Mouse (Mus musculus) heart, postnatal 0 days (tissue): ENCODE results near the gene Creb3. TPM values are rescaled to one million over a fixed set of nuclear protein-coding genes. Genes with fewer than 3 reads are reported as not detected.
A peak's percentile ranks its signal among the peaks of the same experiment; 100 is the strongest.

Source experiments
- ATAC-seq: fragments of 200-750 bp; cut with Nextera tagmentation; 2 replicates; pipeline ENCODE4 v1.8.0; 2017; ENCODE audit warnings: low read depth, moderate number of reproducible peaks, moderate library complexity; ENCODE audit not compliant: insufficient read depth
- DNase-seq: peaks from one replicate; pipeline ENCODE4 v3.0.0-alpha.2; 2016; ENCODE audit warnings: low spot score
- H3K27ac ChIP-seq: fragments of 300-500 bp; sonication (generic); 2 replicates; pipeline ENCODE4 v1.5.1; 2014; ENCODE audit warnings: low read depth, mild to moderate bottlenecking
- H3K27me3 ChIP-seq: fragments of 300-500 bp; sonication (generic); 2 replicates; pipeline ENCODE4 v1.6.1; 2014; ENCODE audit warnings: low read length, mixed read lengths; ENCODE audit not compliant: control insufficient read depth, insufficient read depth
- H3K36me3 ChIP-seq: fragments of 300-500 bp; sonication (generic); replicated peaks from 2 replicates; pipeline ENCODE4 v1.6.1; 2014; ENCODE audit warnings: low read length, mixed read lengths; ENCODE audit not compliant: control insufficient read depth, insufficient read depth
- H3K4me1 ChIP-seq: fragments of 300-500 bp; sonication (generic); 2 replicates; pipeline ENCODE4 v1.6.1; 2014; ENCODE audit warnings: antibody characterized with exemption; ENCODE audit not compliant: control insufficient read depth, insufficient read depth
- H3K4me2 ChIP-seq: fragments of 300-500 bp; sonication (generic); 2 replicates; pipeline ENCODE4 v1.6.1; 2014; ENCODE audit warnings: low read depth, mild to moderate bottlenecking, low read length, moderate library complexity
- H3K4me3 ChIP-seq: fragments of 300-500 bp; sonication (generic); 2 replicates; pipeline ENCODE4 v1.5.1; 2014; ENCODE audit warnings: low read depth, low read length
- H3K9ac ChIP-seq: fragments of 300-500 bp; sonication (generic); replicated peaks from 2 replicates; pipeline ENCODE4 v1.6.1; 2014; ENCODE audit warnings: low read depth, low read length, mixed read lengths
- H3K9me3 ChIP-seq: fragments of 300-500 bp; sonication (generic); replicated peaks from 2 replicates; pipeline ENCODE4 v1.6.1; 2016; ENCODE audit warnings: low read length; ENCODE audit not compliant: control insufficient read depth
- CTCF ChIP-seq: IDR thresholded peaks from 2 replicates; pipeline ENCODE4 v1.5.1; 2016; ENCODE audit warnings: antibody characterized with exemption, control low read depth, low read depth
- EP300 ChIP-seq: IDR thresholded peaks from 2 replicates; pipeline ENCODE4 v1.6.1; 2016; ENCODE audit warnings: antibody characterized with exemption, low read depth
- WGBS: fragments of 180-500 bp; shearing (Covaris S2); extraction: QIAGEN DNeasy Blood & Tissue Kit; methylation state at CpG from one replicate; pipeline ENCODE4 v1.1.7; 2014; 5-methylcytosine and 5-hydroxymethylcytosine counted together
- polyA plus RNA-seq: library from polyadenylated mRNA; unstranded; fragments of >200 nt; fragmentation: Nextera tagmentation; extraction: Ambion mirVana; gene quantifications from 2 replicates; pipeline ENCODE4 v1.2.1, GENCODE M21; 2015
- total RNA-seq: library from RNA; depleted of rRNA; stranded (reverse); fragments of >200 nt; gene quantifications from 2 replicates; pipeline ENCODE4 v1.2.3, GENCODE M21; 2014; ENCODE audit warnings: low replicate concordance

Creb3 gene
- total and polyA plus RNA-seq, 2 experiments from 2014 or later, result 46.3 to 49.1 TPM

DNA sequence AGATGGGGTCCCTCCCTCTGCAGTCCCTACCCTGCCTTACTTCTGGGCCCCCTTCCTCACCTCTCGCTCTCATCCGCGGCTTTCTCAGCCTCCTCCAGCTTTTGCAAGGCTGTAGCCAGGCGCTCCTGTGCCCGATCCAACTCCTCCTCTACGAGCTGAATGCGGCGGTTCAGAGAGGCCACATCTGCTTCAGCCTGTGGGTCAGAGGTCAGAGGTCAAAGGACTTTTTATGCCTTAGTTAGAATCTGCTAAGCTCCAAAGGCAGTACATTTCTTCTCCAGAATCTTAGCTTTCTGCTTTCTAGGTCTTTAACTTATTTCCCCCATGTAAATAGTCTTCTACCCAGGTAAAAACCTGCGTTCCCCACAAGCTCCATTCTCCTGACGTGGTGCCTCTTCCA lies 42.6 kb upstream of the Creb3 start:
- Histone ChIP-seq H3K27ac (no peak overlapping the region), H3K36me3 (peaks cover 16% of the 10 kb centered on the region; the same call in 1 of the 2 replicates), H3K4me1 (peaks cover 32% of the 10 kb centered on the region), H3K27me3 (no peaks in the 10 kb centered on the region), H3K9ac (no peak overlapping the region), H3K4me3 (no peak overlapping the region), H3K4me2 (peak overlapping the region; percentile 51), H3K9me3 (no peaks in the 10 kb centered on the region)
- DNase-seq (no peak), ATAC-seq (no peak)
- 37% methylated on average over 10 of the region's 10 CpGs for WGBS
- no peak for TF ChIP-seq CTCF
- TF ChIP-seq EP300, result no peak

GRCm38 (mm10) chr4:43519956-43520355 lies 42.2 kb upstream of the Creb3 start:
- no peaks in the 10 kb centered on the region for H3K9me3 ChIP-seq
- 11% methylated on average over 6 of the region's 6 CpGs for WGBS
- DNase-seq, result peak; percentile 73
- H3K4me1 ChIP-seq, result peaks cover 32% of the 10 kb centered on the region
- no peak for TF ChIP-seq CTCF
- no peak for TF ChIP-seq EP300
- H3K9ac ChIP-seq, result no peak overlapping the region
- ATAC-seq, result peak; percentile 25; the same call in 1 of the 2 replicates
- H3K4me3 ChIP-seq, result no peak overlapping the region
- peak overlapping the region; percentile 83 for H3K27ac ChIP-seq
- no peaks in the 10 kb centered on the region for H3K27me3 ChIP-seq
- peaks cover 16% of the 10 kb centered on the region; the same call in 1 of the 2 replicates for H3K36me3 ChIP-seq
- peak overlapping the region; percentile 51 for H3K4me2 ChIP-seq

DNA sequence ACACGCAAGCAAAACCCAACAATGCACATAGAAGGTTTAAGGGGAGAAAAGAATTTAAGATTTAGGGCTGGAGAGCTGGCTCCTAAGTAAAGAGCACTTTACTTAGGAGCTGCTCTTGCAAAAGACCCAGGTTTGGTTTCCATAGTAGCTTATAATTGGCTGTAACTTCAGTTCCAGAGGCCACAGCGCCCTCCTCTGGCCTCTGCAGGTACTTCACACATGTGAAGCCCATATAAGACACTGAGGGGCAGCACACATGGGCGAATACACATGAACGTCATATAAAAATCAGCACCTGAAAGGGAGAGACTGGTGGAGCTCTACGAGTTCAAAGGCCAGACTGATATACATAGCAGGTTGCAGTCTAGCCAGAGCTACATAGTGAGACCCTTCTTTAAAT lies 34.3 kb upstream of the Creb3 start:
- Histone ChIP-seq H3K36me3 (peaks cover 21% of the 10 kb centered on the region), H3K4me3 (no peak overlapping the region), H3K27ac (no peak overlapping the region), H3K4me2 (no peak overlapping the region), H3K4me1 (0 out of 2 replicates have a peak, but pooled peaks cover 5% of the 10 kb centered on the region), H3K9ac (no peak overlapping the region), H3K27me3 (no peaks in the 10 kb centered on the region), H3K9me3 (no peaks in the 10 kb centered on the region)
- no peak for ATAC-seq
- no peak for DNase-seq
- WGBS, result 69% methylated on average over 5 of the region's 5 CpGs
- no peak for TF ChIP-seq EP300
- peak; percentile 35 for TF ChIP-seq CTCF

GRCm38 (mm10) chr4:43528487-43528886 lies 33.6 kb upstream of the Creb3 start:
- ATAC-seq, result no peak
- Histone ChIP-seq H3K27me3 (no peaks in the 10 kb centered on the region), H3K4me3 (no peak overlapping the region), H3K4me1 (0 out of 2 replicates have a peak, but pooled peaks cover 5% of the 10 kb centered on the region), H3K27ac (no peak overlapping the region), H3K9me3 (no peaks in the 10 kb centered on the region), H3K36me3 (peaks cover 27% of the 10 kb centered on the region), H3K4me2 (no peak overlapping the region), H3K9ac (no peak overlapping the region)
- WGBS, result 84% methylated on average over 9 of the region's 9 CpGs
- no peak for DNase-seq
- TF ChIP-seq CTCF (no peak), EP300 (no peak)

DNA sequence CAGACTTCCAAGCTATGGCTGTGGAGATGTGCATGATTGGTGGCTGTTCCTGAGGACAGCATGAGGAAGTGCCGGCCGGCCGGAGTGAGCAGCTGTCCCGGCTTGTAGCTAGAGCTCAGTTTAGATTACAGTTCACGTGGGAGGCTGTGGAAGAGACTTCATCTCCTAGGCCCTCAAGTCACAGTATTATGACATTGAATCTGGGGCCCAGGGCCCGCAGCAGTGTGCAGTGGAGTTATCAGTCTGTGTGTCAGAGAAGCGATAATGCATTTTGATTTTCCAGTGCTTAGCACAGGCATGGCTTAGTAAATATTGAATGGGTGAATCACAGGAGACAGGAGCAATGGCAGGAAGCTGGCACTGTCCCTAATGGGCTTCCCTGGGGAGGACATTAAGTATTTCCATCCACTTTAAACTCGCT lies 32.0 kb upstream of the Creb3 start:
- Histone ChIP-seq H3K4me3 (no peak overlapping the region), H3K4me2 (no peak overlapping the region), H3K27me3 (no peaks in the 10 kb centered on the region), H3K9me3 (no peaks in the 10 kb centered on the region), H3K9ac (no peak overlapping the region), H3K4me1 (no peaks in the 10 kb centered on the region), H3K27ac (no peak overlapping the region), H3K36me3 (peaks cover 43% of the 10 kb centered on the region)
- no peak for TF ChIP-seq CTCF
- TF ChIP-seq EP300, result no peak
- DNase-seq (peak; percentile 18), ATAC-seq (0 out of 2 replicates have a peak, but pooled peaks have one; percentile 27)
- WGBS, result 17% methylated on average over 8 of the region's 8 CpGs

DNA sequence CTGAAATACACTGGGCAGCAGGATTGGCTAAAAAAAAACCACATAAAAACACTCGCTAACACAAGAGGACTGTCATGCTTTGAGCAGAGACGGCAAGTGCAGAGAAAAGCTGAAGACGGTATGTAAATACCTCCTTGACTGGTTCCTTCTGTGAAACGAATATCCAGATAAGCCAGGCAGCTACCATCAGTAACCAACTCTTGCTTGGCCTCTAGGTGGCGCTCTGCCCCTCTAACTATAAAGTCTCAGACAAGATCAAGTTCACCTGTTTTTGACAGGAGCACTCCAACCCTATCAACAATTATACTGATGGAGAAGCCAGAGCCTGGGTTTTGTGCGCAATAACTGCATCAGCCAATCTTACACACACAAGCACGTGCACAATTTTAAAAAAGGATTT lies 31.6 kb upstream of the Creb3 start:
- Histone ChIP-seq H3K27ac (no peak overlapping the region), H3K27me3 (no peaks in the 10 kb centered on the region), H3K4me1 (no peaks in the 10 kb centered on the region), H3K4me2 (no peak overlapping the region), H3K36me3 (peaks cover 48% of the 10 kb centered on the region), H3K9ac (no peak overlapping the region), H3K9me3 (no peaks in the 10 kb centered on the region), H3K4me3 (no peak overlapping the region)
- 12% methylated on average over 7 of the region's 7 CpGs for WGBS
- TF ChIP-seq EP300, result no peak
- peak; percentile 76 for TF ChIP-seq CTCF
- DNase-seq (peak; percentile 75), ATAC-seq (0 out of 2 replicates have a peak, but pooled peaks have one; percentile 25)
